Mouse (Mus musculus): ENCODE data around the gene Rnf216. TPM values are rescaled to one million over a fixed set of nuclear protein-coding genes. Genes with fewer than 3 reads are reported as not detected.

The Rnf216 gene
- total RNA-seq, 2 experiments from 2014 or later = 14.2 to 16.3 TPM

GRCm38 (mm10) chr5:143031681-143032080, 81.1 kb downstream of the Rnf216 start:
- intact Hi-C loops (cut with DNase I) = loop anchor here (10.0 kb wide), 1 partner anchor 267 kb away; no protein-coding TSS in a partner anchor

GRCm38 (mm10) chr5:143031193-143031592, 81.6 kb downstream of the Rnf216 start:
- no peak for DNase-seq
- intact Hi-C loops (cut with DNase I) = loop anchor here (10.0 kb wide), 1 partner anchor 266 kb away; no protein-coding TSS in a partner anchor

More at GRCm38 (mm10) chr5:143031681-143032080, 81.1 kb downstream of the Rnf216 start:
- no peak for DNase-seq

- DNase-seq = no peak
- intact Hi-C loops (cut with DNase I) = no loop called here
Observed at GRCm38 (mm10) chr5:143023887-143024286, 88.9 kb downstream of the Rnf216 start.

- intact Hi-C loops (cut with DNase I) = no loop called here
- no peak for DNase-seq
Observed at GRCm38 (mm10) chr5:143022956-143023355, 89.8 kb downstream of the Rnf216 start.

DNA sequence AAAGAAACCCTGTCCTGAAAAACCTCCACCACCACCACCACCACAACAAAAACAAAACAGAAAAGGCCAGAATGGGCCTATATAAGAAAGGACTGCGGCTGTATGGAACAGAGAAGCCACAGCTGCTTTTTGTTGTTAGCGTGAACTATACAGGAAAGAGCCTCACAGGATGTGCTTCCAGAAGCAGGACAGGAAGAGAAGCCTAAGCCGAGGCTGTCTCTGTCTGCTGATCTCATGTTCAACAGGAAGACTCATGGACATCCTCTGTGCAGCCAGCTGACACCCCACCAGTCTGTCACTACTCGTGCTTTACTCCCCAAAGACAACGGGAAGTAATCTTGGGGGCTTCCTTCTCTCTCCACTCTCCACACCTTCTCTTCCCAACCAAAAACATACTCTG, 95.4 kb downstream of the Rnf216 start:
- no peak for DNase-seq
- intact Hi-C loops (cut with DNase I) = no loop called here

- intact Hi-C loops (cut with DNase I) = no loop called here
- DNase-seq = no peak
Observed at GRCm38 (mm10) chr5:143009383-143009782, 103.4 kb downstream of the Rnf216 start.

DNA sequence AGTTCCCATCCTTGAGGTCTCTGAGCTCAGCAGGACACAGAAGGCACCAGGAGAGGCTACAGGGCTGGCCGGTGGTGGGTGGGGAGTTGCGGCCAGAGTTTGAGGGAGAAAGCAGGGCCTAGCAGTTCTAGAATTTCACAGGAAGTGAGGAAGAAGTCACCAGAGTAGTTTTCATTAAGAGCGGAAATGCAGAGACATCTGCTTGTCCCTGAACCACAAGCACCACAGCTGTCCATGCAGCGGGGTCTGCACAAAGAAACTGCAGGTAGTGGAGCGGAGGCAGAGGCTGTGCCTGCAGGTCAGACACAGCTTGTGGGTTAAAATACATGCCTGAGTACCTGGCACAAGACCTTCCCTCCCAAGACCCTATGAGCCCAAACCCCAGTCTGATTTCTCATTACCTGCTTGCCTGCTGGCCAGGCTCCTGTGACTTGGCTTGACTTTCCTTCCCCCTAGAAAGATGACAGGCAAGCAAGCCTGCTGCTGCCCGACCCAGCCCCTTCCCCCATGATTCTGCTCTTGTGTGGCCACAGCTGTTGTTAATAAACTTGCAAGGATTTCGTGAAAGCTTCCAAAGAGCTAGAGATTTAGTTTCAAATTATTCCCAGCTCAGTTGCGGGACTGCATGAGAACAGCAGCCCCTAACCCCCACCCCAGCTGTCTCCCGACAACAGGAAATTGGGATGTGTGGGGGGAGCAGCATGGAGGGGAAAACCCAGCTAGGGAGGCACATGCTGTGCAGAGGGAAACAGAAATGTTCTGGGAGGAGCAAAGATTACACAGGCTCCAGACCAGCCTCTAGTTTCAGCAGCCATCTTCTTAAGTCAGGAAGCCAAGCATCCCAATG, 111.9 kb downstream of the Rnf216 start:
- DNase-seq = no peak
- intact Hi-C loops (cut with DNase I) = no loop called here

DNA sequence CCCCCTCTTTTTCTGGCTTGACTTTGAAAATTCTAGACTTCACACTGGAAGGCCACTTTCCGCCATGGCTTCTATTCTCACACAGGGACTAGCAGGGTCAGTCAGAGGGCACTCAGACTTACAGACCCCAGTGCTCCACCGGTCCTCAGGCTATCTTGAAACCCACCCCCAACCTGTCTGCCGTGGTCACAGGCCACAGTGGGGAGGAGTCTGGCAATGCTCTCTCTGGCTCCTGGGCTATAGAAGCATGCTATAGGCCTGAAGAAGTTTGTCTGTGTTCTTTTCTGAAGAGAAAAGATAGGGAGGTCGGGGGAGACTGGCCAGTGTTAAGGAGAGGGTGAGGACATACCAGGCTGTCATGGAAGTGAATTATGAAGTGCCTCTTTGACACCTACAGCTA, 112.7 kb downstream of the Rnf216 start:
- no peak for DNase-seq
- intact Hi-C loops (cut with DNase I) = no loop called here

- intact Hi-C loops (cut with DNase I) = no loop called here
- no peak for DNase-seq
Observed at GRCm38 (mm10) chr5:142998171-142998570, 114.6 kb downstream of the Rnf216 start.

DNA sequence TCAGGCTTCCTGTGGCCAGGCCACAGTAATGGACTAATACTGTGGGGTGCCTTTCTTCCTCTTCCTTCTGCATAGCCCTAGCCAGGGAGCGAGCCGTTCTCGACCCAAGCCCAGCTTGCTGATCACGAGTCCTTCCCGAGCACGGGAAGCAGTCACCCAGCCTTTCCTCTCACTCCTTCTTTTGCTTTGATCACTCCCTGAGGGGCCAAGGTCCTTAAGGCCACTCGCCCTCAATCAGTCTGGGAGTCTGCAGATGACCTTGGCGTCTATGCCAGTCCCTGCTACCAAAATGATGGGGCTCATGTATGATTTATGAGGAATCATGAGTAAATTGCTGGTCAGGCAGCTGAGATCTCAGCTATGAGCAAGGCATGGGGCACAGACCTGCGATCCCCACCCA, 115.3 kb downstream of the Rnf216 start:
- DNase-seq = no peak
- intact Hi-C loops (cut with DNase I) = no loop called here

DNA sequence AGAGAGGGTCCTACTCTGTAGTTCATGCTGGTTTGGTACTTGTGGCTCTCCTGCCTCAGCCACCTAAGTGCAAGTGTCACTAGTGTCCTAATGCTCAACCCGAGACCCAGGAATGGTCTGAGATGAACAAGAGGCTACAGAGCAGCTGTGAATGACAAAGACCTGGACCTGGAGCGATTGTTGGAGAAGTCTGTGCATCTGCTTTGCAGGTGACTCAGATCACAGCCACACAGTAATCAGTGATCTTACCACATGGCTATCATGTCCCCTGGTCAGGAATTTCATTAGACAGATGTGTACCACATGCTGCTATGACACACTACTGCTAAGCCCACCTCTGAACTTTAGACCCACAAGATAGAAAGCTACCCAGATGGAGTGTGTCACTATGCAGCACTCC, 118.0 kb downstream of the Rnf216 start:
- DNase-seq = no peak
- intact Hi-C loops (cut with DNase I) = no loop called here

DNA sequence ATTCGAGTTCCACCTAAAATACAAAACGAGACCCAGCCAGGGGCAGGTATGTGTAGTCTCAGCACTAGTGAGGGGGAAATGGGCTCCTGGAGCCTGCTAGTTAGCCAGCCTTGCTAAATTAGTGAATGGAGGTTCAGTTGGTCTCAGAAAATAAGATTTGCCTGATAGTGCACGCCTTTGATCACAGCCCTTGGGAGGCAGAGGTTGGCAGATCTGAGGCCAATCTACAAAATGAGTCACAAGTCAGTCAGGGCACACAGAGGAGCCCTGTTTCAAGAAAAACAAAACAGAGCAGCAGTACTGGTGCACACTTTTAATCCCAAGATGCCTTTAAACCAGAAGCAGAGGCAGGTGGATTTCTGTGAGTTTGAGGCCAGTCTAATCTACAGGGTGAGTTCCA, 123.6 kb downstream of the Rnf216 start:
- intact Hi-C loops (cut with DNase I) = no loop called here
- no peak for DNase-seq

DNA sequence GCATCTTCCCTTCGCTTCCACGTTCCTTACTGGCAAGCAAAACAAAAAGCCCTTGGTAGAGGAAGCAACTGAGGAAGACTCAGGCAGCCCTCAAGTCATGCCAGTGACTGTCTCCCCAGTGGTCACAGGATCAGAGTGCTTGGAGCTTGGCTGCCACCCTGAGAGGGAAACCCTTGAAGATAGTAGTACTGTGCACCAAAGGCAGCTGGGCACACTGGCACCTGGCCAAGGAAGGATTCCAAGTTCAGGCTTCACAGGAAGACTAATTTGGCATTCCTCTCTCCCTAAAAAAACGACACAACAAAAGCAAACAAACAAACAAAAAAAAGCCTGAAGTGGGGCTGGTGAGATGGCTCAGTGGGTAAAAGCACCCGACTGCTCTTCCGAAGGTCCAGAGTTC, 124.3 kb downstream of the Rnf216 start:
- DNase-seq = no peak
- intact Hi-C loops (cut with DNase I) = no loop called here

DNA sequence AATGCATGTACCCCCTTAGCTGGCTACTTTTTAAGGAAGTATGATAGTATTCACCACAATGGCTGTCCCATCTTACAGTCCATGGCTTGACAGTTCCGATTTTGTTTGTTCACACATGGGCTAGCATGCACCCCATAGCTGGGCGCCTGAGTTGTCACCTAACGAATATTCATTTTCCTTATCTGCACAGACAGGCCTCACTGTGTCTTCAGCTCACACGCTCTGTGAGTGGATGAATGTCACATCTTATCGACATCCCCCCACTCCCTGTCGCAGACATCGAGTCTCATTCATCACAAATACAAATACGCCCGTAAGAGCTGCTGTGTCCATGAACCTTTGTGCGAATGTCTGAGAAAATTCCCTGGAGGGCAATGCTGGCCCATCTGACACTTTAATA, 128.5 kb downstream of the Rnf216 start:
- intact Hi-C loops (cut with DNase I) = no loop called here

DNA sequence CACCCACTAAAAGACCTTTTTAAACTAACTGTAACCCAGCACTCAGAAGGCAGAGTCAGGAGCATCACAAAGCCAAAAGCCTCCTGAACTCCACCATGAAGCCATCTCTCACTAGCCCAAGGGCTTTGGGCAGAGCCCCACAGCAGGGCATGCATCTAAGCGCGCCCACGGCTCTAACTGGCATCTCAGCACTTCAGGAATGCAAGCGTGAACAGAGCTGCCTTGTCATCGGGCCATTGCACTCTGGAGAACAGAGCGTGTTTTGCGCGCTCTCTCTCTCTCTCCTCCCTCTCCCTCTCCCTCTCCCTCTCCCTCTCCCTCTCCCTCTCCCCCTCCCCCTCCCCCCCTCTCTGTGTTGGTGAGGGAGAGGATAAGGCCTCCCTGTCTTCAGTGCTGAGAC, 129.6 kb downstream of the Rnf216 start:
- intact Hi-C loops (cut with DNase I) = no loop called here
- DNase-seq = no peak

More for the DNA sequence above, 128.5 kb downstream of the Rnf216 start:
- no peak for DNase-seq

DNA sequence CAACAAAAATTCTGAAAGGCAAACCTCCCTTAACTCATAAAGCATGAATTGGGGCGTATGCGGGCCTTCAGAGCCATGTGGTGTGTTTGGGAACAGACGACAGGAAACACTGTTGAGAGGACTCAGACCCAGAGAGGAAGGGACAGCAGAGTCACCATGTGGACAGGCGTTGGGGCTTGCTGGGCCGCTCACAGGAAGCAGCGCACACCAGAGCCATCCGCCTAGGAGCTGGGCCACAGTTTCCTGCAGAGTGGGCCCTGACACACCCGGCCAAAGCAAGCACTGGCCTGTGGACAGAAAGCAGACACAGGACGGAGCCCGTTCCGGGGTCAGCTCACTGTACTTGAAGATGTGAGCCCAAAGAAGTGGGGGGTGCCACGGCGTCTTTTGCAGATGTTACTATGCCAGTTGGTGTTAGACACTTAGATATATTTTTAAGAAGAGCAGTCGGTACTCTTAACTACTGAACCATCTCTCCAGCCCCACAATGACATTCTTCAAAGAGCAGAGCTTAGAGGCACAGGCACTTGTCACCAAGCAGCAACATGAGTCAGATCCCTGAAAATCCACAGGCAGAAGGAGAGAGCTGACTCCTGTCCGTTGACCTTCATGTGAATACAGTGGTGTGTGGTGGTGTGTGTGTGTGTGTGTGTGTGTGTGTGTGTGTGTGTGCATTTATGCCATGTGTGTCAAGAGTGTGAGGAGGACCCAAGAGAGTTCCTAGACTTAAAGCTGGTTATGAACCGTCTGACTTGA, 130.6 kb downstream of the Rnf216 start:
- intact Hi-C loops (cut with DNase I) = no loop called here
- DNase-seq = no peak

GRCm38 (mm10) chr5:142976516-142976915, 136.3 kb downstream of the Rnf216 start:
- intact Hi-C loops (cut with DNase I) = no loop called here
- no peak for DNase-seq

- DNase-seq = peak in 1 of 2 experiments; percentile 61
- intact Hi-C loops (cut with DNase I) = no loop called here
Observed at GRCm38 (mm10) chr5:142974598-142975121, 138.1 kb downstream of the Rnf216 start.

GRCm38 (mm10) chr5:142973971-142974370, 138.8 kb downstream of the Rnf216 start:
- DNase-seq = no peak
- intact Hi-C loops (cut with DNase I) = no loop called here

- intact Hi-C loops (cut with DNase I) = no loop called here
- no peak for DNase-seq
Observed at GRCm38 (mm10) chr5:142968411-142968810, 144.4 kb downstream of the Rnf216 start.

DNA sequence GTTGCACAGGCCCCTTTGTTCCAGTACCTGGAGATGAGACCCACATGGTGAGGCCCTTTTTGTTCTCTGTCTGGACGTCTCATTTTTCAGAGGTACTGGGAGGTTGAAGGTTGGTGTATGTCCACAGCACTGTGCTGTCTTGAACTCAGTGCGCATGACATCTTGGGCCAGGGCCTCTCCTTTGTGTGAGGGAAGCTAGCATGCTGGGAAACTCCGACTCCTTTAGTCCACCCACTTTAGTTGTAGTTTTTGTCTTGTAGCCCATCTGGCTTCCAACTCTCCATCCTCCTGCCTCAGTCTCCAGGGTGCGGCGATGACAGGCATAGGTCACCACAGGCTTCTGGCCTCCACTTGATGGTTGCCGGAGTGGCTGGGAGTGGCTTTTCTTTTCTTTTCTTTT, 148.1 kb downstream of the Rnf216 start:
- intact Hi-C loops (cut with DNase I) = no loop called here
- no peak for DNase-seq

Measured in gastrocnemius, postnatal 36 days (tissue).